Mouse (Mus musculus) heart, adult 2 months (tissue): ENCODE results near the gene Ugt2a3.

ENCODE experiments used
- CTCF ChIP-seq: fragments of 200-600 bp; IDR thresholded peaks from 2 replicates; pipeline ENCODE4 v1.8.1; 2022; ENCODE audit warnings: antibody characterized with exemption, mild to moderate bottlenecking, moderate library complexity
- EP300 ChIP-seq: fragments of 200-500 bp; IDR thresholded peaks from 2 replicates; pipeline ENCODE4 v1.6.1; 2011; ENCODE audit warnings: low read depth, low read length, control low read depth; ENCODE audit not compliant: insufficient read depth
- POLR2A ChIP-seq: fragments of 200-500 bp; IDR thresholded peaks from 2 replicates; pipeline ENCODE4 v1.6.1; 2011; ENCODE audit warnings: mild to moderate bottlenecking, low read depth, low read length, control low read depth; ENCODE audit not compliant: insufficient read depth

DNA sequence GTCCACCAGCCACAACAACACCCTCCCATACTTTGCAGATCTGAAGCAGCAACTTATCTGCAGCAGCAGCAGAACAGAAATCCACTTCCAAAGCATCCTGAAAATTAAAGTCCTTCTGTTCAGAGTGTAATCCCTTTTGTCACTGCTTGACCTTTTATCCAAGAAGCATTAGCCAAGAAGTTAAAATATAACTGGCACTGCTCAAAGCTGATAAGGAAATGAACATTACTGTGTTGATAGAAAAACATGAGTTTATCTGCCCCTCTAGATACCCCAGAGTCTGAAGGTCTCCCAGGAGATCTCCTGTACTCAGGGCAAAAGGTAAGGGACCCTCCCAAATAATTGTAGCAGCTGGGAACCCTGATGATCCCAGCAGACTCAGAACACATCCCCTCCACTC is 42.8 kb upstream of the Ugt2a3 start:
- TF ChIP-seq CTCF, result no peak
- TF ChIP-seq POLR2A, result no peak
- no peak for TF ChIP-seq EP300
